Mouse (Mus musculus): ENCODE data around the gene Gm45844.
"Not testable (repeated sequence)": the region's sequence is repeated elsewhere in the genome, so short reads cannot be mapped to it uniquely, and the experiment has no call there.

Gm45844 gene

GRCm38 (mm10) chr7:7277966-7278567 lies at the start of gene Gm45844:
Gene Gm45844, minus strand, starts transcription at chr7:7278289.
- DNase-seq (ENCODE audit: low read depth, low spot score): peak; percentile 81

- peak; percentile 57 for DNase-seq (ENCODE audit: low read depth, low spot score)
These were observed 17.5 kb upstream of the Gm45844 start for GRCm38 (mm10) chr7:7295595-7295994.

GRCm38 (mm10) chr7:7281383-7281782 lies 3.3 kb upstream of the Gm45844 start:
- DNase-seq (ENCODE audit: low read depth, low spot score): no peak

GRCm38 (mm10) chr7:7277556-7277955 lies 533 bp downstream of the Gm45844 start:
- DNase-seq (ENCODE audit: low read depth, low spot score): peak; percentile 49

GRCm38 (mm10) chr7:7247228-7247627 lies 30.9 kb downstream of the Gm45844 start, which contains the start of gene Vmn2r29:
Gene Vmn2r29, minus strand, starts transcription at chr7:7247328.
- not testable (repeated sequence) for DNase-seq (ENCODE audit: low read depth, low spot score)

- not testable (repeated sequence) for DNase-seq (ENCODE audit: low read depth, low spot score)
These were observed 68.6 kb downstream of the Gm45844 start, which contains the start of gene Zfp772 for GRCm38 (mm10) chr7:7209313-7210151. Gene Zfp772, minus strand, starts transcription at chr7:7209998.

GRCm38 (mm10) chr7:7188191-7188942 lies 89.7 kb downstream of the Gm45844 start:
- DNase-seq (ENCODE audit: low read depth, low spot score): peak; percentile 60

GRCm38 (mm10) chr7:7187417-7188190 lies 90.5 kb downstream of the Gm45844 start:
- no peak for DNase-seq (ENCODE audit: low read depth, low spot score)

GRCm38 (mm10) chr7:7185897-7186296 lies 92.2 kb downstream of the Gm45844 start:
- DNase-seq (ENCODE audit: low read depth, low spot score): no peak

GRCm38 (mm10) chr7:7171227-7172147 lies 106.6 kb downstream of the Gm45844 start, which contains the start of gene Zfp418:
Gene Zfp418, plus strand, starts transcription at chr7:7171330.
- DNase-seq (ENCODE audit: low read depth, low spot score): peak; percentile 40
